Mouse (Mus musculus) lung, postnatal 36 days (tissue): Measurements from ENCODE around the gene Hnf4a.
"Not testable (repeated sequence)": the region's sequence is repeated elsewhere in the genome, so short reads cannot be mapped to it uniquely, and the experiment has no call there.

ENCODE experiments used
- DNase-seq: peaks from one replicate; pipeline ENCODE4 v3.0.0; 2022; ENCODE audit warnings: mixed read lengths

The Hnf4a gene

GRCm38 (mm10) chr2:163596057-163596872 is 89.7 kb downstream of the Hnf4a start:
- peak; percentile 94 for DNase-seq

- no peak for DNase-seq
Observed at GRCm38 (mm10) chr2:163596873-163597155, 90.2 kb downstream of the Hnf4a start.

- peak; percentile 89 for DNase-seq
Observed at GRCm38 (mm10) chr2:163597661-163598060, 91.1 kb downstream of the Hnf4a start.

- peak; percentile 85 for DNase-seq
Observed at GRCm38 (mm10) chr2:163599226-163599625, 92.6 kb downstream of the Hnf4a start.

- DNase-seq = no peak
Observed at GRCm38 (mm10) chr2:163601066-163601465, 94.5 kb downstream of the Hnf4a start.

GRCm38 (mm10) chr2:163601712-163602100 is 95.1 kb downstream of the Hnf4a start:
- no peak for DNase-seq

GRCm38 (mm10) chr2:163602101-163602971 is 95.7 kb downstream of the Hnf4a start, which contains the start of gene Ttpal:
Gene Ttpal, plus strand, starts transcription at chr2:163602314.
- peak; percentile 94 for DNase-seq

GRCm38 (mm10) chr2:163606161-163606560 is 99.6 kb downstream of the Hnf4a start:
- no peak for DNase-seq

GRCm38 (mm10) chr2:163608008-163608407 is 101.4 kb downstream of the Hnf4a start:
- DNase-seq = no peak

- DNase-seq = no peak
Observed at GRCm38 (mm10) chr2:163609281-163609975, 102.8 kb downstream of the Hnf4a start.

- no peak for DNase-seq
Observed at GRCm38 (mm10) chr2:163611176-163611575, 104.6 kb downstream of the Hnf4a start.

GRCm38 (mm10) chr2:163613206-163613605 is 106.6 kb downstream of the Hnf4a start:
- no peak for DNase-seq

GRCm38 (mm10) chr2:163613990-163614389 is 107.4 kb downstream of the Hnf4a start:
- DNase-seq = no peak

GRCm38 (mm10) chr2:163615401-163615800 is 108.8 kb downstream of the Hnf4a start:
- no peak for DNase-seq

- no peak for DNase-seq
Observed at GRCm38 (mm10) chr2:163615906-163616651, 109.5 kb downstream of the Hnf4a start.

- DNase-seq = no peak
Observed at GRCm38 (mm10) chr2:163616652-163617227, 110.1 kb downstream of the Hnf4a start.

GRCm38 (mm10) chr2:163617232-163617863 is 110.7 kb downstream of the Hnf4a start:
- no peak for DNase-seq

GRCm38 (mm10) chr2:163617874-163618273 is 111.3 kb downstream of the Hnf4a start:
- DNase-seq = no peak

- DNase-seq = peak; percentile 79
Observed at GRCm38 (mm10) chr2:163620451-163620850, 113.8 kb downstream of the Hnf4a start.

- DNase-seq = not testable (repeated sequence)
Observed at GRCm38 (mm10) chr2:163621401-163621800, 114.8 kb downstream of the Hnf4a start.
